Mouse (Mus musculus) thymus, postnatal 10 days (tissue): Measurements from ENCODE around the gene Cntn1.
"Not testable (repeated sequence)": the region's sequence is repeated elsewhere in the genome, so short reads cannot be mapped to it uniquely, and the experiment has no call there.

ENCODE experiments used
- DNase-seq, 2 experiments: peaks; one replicate each; pipeline ENCODE4 v3.0.0; 2021; ENCODE audit warnings: low spot score in 2 of 2

The Cntn1 gene

DNA sequence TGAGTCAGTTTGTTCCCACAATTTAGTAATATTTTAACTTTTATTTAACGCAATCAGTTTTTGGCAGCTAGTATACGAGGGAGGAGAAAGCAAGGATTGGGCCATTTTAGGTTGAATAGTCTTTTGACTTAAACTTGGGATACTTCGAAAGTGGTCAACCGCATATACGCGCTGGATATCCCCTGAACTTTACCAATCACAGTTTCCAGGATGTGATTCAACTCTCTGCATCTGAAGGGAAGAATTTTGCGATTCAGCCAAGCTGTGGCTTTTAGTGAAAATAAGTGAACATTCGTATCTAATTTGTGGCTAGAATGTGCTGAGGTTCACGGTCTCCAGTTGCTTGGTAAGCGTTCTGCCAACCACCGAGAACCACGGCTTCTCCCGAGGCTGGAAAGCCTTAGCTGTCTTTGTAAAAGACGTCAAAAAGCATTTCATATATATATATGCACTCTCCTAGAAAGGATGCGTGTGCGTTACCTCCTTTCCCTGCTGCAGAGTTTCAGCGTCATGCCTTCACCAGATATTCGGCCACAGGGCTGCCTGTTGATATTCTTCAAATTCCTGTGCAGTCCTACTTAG is 217.9 kb downstream of the Cntn1 start:
- no peak for DNase-seq

DNA sequence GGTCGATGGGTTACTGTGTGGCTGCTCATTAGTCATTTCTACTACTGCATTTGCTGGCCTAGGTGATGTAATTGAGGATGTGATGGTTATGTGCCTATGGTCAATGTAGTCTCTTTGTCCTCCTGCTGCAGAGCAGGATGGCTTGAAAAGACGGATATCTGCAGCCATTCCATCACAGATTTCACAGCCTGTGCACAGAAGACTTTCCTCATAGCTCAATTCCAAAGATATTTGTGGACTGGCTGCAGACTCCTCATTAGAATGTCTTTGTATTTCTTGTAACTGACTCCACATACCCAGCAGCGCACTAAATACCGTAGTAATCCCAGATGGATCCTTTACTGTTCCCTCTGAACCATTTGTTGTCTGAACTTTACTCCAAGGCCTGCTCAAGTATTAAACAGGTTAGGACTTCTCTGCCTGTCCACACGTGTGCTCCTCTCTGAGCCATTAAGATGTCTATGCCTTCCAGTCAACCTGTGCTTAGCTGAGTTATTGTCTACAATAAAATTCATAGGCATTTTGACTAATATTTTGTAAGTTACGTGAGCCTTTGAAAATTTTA is 220.9 kb downstream of the Cntn1 start:
- no peak for DNase-seq

DNA sequence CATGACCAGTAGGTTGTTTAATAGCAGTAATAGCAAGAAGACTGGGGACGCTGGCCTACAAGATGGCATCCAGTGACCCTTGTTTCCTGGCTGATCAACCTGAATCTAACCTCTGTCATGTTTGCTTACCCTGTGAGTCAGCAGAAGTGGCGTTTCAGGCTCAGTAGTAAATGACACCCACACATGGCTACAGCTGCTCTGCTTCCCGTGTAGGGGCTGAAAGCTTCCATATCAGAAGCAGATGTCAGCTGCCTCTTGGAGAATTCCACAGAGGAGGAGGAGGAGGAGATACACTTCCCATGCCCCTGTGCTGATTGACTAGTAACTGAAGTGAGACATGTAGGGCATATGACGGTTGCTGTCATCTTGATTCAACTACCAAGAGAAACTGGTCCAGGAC is 225.9 kb downstream of the Cntn1 start:
- DNase-seq = no peak

DNA sequence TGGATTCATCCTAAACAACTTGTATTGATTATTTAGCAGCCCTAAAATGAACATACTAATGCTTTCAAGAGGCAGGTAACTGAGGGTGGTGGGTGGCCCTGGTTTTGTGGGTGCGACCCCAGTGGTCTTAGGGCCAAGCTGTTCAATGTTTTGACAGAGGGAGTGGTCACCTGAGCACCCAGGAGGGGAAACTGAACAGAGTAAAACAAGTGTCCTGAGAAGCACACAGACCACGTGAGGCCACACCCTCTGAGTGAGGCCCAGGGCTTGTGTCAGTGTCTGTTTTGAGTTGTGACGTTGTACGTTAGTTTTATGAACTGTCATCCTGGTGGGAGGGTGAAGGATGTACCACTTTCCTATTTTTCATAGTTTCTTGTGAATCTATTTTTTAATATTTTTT is 227.0 kb downstream of the Cntn1 start:
- DNase-seq = no peak

DNA sequence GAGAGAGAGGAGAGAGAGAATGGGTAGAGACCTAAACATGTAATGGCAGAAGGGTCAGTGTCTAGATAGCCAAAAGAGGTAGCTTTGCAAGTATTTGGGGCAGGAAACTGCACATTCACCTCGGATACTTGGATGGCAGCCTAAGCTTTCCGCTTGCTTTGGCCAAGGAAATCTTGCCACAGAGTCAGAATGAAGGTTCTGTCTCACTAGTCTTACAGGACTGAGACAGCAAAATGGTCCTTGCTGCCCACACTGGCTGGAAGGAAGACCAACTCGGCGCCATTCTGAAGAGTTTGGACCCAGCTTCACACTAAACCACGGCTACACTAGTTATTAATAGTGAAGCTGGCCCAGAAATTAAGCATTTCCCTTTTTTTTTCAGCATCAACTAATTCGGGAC is 230.0 kb downstream of the Cntn1 start:
- DNase-seq = no peak

DNA sequence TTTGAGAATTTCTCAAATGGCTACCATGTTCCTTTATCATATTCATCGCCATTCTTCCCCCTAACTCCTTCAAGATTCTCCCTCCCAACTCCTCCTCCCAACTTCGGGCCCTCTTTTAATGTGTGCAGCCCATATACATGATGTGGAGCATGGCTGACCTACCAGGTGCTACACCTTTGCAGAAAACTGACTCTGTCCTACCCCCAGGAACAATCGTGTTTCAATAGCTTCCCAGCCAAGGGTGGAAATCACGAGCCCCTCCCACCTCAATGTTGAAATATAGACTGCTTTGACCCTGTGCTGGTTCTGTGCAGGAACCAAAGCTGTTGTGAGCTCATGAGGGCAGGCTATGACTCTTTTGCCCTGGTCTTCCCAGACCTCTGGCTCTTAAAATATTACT is 236.7 kb downstream of the Cntn1 start:
- DNase-seq = no peak

DNA sequence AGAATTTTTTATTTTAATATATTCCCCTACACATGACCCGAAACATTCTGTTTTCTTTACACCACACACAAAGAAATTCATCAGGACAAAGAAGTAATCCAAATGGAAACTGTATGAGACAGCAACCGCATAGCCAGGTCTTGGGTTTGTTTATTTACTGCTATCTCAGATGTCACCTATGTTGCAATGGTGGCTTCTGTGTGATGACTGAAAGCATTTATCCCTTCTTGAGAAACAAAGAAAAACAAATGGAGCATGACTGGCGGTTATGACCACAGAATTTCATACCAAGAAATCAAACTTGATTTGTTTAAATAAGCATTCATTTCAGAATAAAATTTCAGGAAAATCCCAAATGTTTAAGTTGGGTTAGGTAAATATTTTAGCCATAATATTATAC is 245.5 kb downstream of the Cntn1 start:
- no peak for DNase-seq

DNA sequence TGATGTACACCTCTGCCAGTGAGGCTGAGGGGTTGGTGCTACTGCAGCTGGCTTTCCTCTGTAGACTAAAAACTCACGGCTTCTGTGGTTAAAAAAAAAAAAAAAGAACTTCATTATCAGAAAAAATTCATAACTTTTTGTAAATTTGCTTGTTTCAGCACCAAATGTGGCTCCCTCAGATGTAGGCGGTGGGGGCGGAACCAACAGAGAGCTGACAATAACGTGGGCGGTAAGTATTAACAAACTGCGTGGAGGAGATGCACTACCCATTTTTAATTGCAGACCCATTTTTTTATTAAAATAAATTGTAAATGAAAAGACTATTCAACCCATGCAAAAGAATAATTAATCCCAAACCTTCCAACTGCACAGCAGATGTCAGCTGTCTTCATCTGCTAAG is 251.8 kb downstream of the Cntn1 start:
- DNase-seq = no peak

DNA sequence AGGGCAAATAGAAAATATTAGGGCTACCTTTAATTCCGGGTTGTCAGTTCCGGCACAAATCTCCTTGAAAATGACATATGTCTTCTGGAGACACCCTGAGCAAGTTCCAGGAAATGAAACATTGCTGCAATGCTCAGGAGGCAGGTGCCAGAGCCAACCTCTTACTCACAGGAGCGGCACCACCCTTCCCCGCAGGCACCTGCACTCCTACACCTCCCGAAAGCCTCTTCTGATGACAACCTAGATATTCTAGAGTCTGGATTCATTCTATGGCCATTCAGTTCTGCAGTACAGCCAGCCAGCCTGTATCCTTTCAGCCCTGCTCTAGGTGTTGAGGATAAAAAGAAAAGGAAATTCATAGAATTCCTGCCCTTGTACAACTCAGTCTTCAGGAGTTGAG is 253.3 kb downstream of the Cntn1 start:
- DNase-seq = no peak

DNA sequence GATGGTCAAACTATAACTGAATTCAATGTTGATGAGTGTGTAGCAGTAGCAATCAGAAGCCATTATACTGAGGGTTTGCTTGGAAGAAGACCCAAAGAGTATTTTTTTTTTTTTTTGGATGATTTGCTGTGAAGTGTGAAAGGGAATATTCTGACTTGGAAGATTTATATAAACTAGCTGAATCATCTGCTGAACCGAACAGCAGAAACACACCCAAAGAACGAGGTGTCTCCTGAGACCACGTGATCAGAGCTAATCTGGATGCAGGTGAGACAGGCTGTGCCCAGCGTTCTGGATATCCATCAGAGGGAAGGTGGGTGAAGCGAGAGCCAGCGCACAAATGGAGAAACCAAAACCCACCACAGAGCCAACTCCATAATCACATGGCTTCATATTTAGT is 271.0 kb downstream of the Cntn1 start:
- DNase-seq = no peak

DNA sequence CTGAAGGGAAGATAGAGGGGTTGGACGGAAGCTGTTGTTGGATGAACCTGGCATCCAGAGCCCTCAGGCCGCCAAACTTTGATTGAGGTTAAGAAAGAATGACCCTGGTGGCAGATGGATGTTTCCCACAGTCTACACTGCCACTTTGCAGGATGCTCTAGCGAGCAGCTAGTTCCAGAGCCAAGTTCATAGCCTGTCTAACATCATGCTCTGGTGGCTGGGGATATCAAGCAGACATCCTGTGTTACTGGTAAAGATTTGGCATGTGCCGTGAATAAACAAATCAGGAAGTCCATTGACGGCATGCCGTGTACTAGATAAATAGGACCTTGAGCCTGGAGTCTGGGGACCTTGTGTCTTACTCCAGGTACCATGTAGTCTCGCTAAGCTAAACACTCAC is 276.1 kb downstream of the Cntn1 start:
- DNase-seq = no peak

DNA sequence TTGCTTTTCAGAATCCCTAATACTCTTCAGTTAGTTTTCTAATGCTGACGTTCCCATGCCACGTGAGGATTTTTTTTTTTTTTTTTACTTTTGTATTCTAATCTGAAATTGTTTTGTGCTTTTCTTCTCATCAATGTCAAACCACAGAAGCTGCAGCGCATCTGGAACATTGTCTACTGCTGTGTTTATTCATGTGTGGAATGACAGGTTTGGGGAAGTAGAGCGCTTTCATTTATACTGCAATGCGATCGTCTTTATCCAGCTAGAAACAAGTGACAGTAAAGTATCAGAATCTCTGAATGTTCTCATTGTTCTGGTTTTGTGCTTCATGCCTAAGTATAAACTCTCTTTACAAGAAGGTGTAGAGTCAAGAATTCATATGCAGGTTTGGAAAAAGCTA is 289.3 kb downstream of the Cntn1 start:
- DNase-seq = no peak

DNA sequence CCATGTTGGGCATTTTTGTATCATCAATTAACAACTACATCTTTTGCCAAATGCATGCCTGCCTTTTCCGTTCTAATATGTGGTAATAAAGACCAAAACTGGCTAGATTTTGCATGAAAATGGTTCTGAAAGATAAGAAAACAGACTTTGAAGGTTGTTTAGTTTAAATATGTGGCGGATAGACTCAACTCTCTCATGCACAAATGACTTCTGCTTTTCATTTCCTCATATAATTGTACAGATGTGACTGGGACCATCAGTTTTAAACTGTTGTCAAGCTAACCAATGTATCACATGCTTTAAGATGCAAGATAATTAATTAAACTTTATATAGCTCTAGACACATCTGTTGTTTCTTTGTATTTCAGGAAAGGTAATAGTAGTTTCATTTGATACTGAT is 290.5 kb downstream of the Cntn1 start:
- no peak for DNase-seq

DNA sequence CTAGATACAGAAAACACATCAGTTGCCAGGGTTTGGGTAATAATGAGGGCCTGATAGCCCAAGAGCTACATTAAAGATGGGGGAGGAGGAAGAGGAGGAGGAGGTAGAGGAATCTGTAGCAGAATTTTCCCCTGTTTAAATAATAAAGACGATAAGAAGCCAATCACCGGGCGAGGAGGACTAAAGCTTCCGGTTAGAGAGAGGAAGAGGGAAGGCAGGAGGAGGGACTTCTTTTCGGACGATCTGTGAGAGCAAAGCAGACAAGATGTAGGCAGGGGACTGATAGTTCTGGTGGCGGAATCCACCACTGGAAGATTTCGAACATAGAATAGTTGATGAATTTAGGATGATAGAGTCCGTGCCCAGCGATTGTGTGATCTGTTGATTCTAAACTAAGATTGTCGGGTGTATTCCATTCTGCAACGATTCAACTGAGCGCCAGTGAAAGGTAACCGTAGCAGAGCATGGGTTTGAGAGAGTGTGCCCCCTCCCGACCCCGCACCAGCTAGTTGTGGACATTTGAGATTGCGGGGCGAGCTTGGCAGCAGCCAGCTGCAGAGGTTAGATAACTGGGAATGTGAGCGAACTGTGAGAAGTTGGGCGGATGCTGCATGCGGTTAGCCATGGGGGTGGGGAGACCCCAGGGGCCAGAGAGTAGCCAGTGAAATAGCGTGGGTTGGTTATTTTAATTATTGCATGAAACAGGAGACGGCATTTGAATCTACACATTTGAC is 293.3 kb downstream of the Cntn1 start:
- DNase-seq = no peak

DNA sequence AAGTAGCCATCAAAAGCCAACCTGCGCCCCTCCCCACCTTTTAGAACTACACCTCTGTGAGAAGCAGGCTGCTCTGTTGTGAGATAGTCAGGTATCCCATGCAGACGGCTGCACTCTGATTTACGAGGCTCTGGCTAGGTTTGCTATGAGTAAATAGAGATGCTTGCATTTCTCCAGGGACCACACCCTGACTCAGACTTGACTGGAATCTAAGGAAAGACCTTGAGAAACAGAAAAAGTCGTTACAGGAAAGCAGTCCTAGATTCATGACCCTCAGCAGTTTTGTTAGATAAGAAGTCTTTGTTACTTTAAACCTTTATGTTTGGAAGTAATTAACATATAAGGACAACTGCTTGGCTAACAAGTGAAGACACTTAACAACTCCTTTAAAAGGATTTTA is 296.5 kb downstream of the Cntn1 start:
- DNase-seq = no peak

DNA sequence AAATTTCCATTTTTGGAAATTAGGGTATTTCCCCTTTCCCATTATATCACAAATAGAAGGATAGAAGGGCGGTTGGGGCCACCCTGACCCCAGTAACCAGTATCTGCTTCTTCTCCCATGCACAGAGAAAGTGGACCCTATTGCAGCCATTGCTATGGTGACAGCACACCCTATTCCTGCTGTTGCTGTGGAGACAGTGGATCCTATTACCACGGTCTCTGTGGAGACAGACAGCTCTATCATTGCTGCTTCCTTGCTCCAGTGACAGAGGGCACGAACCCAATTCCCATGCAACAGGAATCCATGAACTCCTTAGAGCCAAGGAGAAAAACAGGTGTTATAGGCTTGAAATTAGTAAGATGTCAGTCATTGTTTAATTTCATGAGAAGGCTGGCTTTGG is 296.9 kb downstream of the Cntn1 start:
- DNase-seq = no peak

DNA sequence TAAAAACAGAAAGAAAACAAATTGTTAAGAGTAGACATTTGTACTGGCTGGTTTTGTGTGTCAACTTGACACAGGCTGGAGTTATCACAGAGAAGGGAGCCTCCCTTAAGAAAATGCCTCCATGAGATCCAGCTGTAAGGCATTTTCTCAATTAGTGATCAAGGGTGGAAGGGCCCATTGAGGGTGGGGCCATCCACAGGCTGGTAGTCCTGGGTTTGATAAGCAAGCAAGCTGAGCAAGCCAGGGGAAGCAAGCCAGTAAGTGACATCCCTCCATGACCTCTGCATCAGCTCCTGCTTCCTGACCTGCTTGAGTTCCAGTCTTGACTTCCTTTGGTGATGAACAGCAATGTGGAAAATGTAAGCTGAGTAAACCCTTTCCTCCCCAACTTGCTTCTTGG is 297.5 kb downstream of the Cntn1 start:
- DNase-seq = not testable (repeated sequence)

DNA sequence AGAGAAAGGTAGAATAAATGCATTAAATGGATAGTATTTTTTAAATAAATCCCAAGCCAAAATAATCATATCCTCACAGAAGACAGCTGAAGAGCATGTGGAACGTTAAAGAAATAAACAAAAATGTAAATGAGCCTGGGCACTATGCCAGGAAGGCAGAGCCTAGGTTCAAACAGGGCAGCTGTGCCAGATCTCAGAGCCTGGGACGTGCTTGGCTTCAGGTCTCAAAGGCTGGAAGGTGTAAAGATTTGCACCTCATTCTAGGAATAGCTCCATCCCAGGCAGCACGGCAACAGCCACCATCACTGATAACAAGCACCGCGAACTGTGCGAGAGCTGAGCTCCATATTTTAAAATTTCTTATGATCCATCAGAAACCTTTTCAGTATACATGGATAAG is 313.2 kb downstream of the Cntn1 start:
- DNase-seq = no peak

DNA sequence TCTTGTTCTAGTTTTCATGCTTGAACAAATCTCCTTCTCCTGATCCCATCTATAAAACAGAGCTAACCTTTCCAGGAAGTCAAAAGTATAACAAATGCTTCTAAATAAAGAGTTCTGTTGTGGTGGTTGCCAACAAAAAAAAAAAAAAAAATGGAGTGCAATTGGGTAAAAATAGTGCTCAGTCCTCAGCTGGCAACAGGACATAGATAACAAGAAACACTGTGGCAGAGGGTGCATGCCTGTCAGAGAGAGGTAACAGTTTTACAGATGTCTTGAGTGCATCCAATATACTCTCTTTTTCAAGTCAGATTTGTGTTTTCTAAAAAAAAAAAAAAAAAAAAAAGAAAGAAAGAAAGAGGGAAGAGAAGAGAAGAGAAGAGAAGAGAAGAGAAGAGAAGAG is 313.6 kb downstream of the Cntn1 start:
- DNase-seq = no peak
